Mouse (Mus musculus) adrenal gland (tissue): ENCODE measurements at regions not wholly inside any gene's neighbourhood (a gene's known extent, or its start where the extent isn't known, plus 50 kb on each side); places are given as distances from the start of the nearest gene placed in this dataset.
"Not testable (repeated sequence)": the region's sequence is repeated elsewhere in the genome, so short reads cannot be mapped to it uniquely, and the experiment has no call there.

Source experiments
- intact Hi-C: fragments of 180-260 bp; cut with DNase I; formaldehyde crosslinking; loops from one replicate; pipeline ENCODE4 v1.15.1; 2025

GRCm38 (mm10) chr12:79991279-79991678 lies 121.5 kb downstream of the Zfp36l1 start:
- intact Hi-C loops = no loop called here

DNA sequence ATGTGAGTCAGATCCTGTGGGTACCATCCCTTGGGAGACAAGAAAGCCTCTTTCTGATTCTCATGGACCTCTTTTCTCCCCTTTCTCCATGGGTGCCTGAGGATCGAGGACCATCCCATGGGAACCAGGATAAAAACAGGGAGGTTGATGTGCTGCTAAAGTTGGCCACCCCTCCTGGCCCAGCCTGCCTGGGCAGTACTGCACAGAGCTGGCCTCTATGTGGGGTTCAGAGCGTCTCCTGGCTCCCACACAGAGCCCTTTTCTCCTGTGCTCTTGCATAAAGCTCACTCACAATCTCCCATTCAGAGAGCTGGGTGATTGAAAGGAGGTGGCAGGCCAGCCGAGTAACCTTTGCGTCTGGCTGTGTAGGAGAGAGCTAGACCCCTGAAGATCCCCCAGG lies 122.1 kb downstream of the Zfp36l1 start:
- intact Hi-C loops = no loop called here

GRCm38 (mm10) chr12:79989582-79990110 lies 123.2 kb downstream of the Zfp36l1 start:
- intact Hi-C loops = no loop called here

GRCm38 (mm10) chr12:79988401-79989358 lies 124.1 kb downstream of the Zfp36l1 start:
- intact Hi-C loops = no loop called here

DNA sequence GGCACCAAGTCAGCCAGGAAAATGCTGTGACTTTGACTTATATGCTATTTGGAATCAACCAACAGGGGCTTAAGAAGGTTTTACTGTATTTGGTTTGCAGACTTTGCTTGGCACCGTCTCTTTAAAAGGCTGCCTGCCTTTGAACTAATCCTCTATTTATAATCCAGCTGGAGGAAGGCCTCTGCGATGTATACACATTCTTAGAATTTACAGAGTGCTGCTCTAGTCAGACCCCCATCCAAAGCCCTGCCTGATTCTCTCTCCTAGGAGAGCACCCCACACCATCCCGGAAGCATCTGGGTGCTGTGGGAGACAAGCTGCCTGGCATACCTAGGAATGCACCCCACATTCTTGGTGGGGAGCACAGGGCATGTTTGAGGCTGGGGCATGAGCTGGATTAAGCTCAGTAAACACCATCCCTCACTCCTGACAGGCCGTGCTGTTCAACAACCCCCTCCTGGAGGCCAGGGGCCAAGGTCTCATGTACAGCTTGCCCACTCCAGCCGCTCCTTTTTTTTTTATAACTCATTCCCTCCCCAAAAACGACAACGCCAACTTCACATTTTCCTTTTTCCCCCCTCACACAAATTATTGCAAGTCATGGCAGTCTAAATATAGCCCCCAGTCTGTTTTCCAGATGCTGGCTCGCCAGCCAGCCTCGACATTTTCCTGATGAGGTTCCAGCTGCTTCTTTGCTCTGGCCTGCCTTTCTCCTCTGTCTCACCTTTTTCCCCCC lies 126.4 kb downstream of the Zfp36l1 start:
- intact Hi-C loops = no loop called here

GRCm38 (mm10) chr12:79984985-79985747 lies 127.6 kb downstream of the Zfp36l1 start:
- intact Hi-C loops = no loop called here

DNA sequence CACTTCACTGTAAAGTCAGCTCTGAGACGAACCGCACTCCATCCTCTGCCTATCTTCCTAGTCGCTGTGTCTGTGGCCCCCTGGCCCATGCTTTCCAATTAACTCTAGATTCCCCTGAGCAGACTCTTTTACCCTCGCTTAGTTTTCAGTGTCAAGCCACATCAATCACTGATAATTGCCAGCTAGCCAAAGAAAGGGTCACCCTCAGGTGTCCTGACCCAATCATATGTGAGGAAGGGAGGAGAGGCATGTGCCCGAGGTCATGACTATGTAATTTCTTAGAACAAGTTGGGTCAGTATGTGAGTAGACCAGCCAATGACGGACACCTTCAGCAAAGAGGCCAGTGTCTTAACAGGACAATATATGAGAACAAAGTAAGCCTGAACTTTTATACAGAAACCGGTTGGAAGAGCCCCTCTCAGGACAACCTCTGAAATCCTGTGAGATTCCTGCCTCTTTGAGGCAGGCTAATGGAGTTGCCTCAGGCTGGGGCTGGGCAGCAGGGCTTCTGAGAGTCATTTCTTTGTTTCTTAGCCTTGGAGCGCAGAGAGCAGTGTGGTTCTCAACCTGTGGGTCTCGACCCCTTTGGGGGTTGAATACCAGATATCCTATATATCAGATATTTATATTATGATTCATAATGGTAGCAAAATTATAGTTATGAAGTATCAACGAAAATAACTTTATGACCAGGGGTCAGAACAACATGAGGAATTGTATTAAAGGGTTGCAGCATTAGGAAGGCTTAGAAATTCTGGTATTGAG lies 128.6 kb downstream of the Zfp36l1 start:
- intact Hi-C loops = no loop called here

- intact Hi-C loops = no loop called here
Measured at GRCm38 (mm10) chr12:79983232-79983631, 129.6 kb downstream of the Zfp36l1 start.

- intact Hi-C loops = not testable (repeated sequence)
Measured at GRCm38 (mm10) chr12:79982497-79982896, 130.3 kb downstream of the Zfp36l1 start.

DNA sequence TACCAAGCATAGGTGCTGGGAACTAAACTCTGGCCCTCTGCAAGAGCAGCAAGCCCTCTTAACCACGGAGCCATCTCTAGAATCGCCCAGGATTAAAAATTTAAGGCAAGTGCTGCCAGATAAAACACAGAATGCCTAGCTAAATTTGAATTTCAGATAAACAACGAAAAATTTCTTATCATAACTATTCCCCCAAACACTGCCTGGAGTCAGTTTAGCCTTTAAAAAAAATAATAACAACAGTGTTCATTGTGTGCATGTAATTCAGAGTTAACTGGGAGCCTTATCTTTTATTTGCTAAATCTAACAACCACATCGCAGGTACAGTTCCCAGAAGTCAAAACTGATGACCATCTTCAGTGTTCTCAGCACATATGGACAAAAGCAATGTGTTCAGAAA lies 132.1 kb downstream of the Zfp36l1 start:
- intact Hi-C loops = no loop called here

DNA sequence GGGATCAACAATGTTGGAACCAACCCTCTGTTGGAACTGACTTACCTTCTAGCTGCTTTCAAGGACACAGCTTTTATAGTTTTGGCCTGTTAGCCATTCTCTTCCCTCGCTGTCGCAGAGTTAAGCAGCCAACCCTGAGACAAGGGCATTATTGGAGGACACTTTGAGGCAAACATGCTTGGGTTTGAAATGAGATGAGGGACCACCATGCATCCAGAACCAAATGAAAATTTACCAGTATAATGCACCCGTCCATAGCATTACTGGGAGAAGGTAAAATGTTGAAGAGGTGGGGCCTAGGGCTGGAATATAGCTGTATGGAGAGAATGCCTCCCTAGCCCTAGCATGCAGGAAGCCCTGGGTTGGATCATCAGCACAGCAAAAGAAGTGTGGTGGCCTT lies 135.7 kb downstream of the Zfp36l1 start:
- intact Hi-C loops = no loop called here

DNA sequence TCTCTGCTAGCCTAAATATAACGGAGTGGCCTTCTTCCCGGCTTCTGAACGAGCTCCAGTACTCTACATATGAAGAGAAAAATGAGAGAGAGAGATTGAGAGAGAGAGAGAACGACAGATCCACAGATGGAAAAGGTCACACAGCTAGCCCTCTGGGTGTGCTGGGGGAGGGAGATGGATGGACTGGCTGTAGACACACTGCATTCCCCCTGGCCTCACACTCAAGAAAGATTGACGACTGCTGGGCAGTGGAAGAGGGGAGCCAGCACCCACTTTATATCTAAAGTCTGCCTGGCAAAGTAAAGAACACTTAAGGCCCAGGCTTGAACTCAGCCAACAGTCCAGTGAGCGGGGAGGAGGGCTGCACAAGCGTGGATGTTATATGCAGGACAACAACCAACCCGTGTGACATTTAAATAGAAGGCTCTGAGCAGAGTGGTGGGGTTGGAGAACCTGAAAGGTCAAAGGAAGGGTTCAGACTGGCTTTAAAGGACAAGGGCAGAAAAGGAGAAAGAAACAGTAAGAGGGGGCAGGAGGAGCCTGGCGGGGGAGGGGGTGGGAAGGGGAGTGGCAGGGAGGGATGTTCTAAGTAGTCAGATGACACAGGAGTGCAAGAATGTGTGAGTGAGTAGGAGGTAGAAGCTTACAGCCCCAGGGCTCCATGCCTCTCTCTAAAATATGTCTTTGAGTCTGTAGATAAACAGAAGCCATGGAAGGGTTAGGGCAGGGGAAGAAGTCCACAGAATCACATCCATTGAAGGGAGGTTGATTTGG lies 137.2 kb downstream of the Zfp36l1 start:
- intact Hi-C loops = no loop called here

DNA sequence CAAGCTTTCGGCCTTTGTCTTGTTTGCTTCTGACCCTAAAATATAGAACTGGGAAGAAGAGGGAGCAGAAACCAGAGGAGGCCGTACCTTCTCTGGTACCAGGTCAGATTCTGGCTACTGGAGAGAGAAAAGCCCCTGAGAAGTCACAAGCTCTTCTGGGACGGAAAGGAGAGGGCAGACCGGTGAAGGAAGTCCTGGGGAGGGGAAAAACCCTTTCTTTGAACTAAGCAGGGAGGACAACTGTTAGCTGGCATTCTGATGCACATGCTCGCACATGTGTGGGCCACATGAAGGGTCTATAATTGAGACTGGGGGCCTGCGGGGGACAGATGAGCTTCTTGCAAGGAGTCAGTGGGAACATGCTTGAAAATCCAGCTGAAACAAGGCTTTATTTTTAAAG lies 137.8 kb downstream of the Zfp36l1 start:
- intact Hi-C loops = no loop called here

DNA sequence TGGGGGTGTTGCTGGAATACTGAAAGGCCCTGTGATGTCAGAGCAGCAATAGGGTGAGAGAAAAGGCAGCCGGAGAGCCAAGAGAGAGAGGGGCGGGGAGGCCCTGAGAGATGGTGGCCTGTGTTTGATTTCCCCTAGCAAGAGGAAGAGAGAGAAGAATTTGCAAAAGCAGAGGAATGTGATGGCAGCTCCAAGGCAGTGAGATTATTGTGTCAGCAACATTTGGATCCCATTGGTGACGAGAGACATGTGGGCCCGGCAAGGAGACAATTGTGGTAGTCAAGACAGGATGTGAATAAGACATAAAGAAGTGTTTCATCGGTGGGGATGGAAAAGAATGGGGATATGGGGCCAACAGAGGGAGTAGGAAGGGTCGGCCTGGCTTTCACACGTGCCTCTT lies 138.3 kb downstream of the Zfp36l1 start:
- intact Hi-C loops = loop anchor here (5.0 kb wide), 1 partner anchor 133 kb away; no protein-coding TSS in a partner anchor

- intact Hi-C loops = loop anchor here (5.0 kb wide), 1 partner anchor 134 kb away; no protein-coding TSS in a partner anchor
Measured at GRCm38 (mm10) chr12:79973566-79974230, 139.1 kb downstream of the Zfp36l1 start.

DNA sequence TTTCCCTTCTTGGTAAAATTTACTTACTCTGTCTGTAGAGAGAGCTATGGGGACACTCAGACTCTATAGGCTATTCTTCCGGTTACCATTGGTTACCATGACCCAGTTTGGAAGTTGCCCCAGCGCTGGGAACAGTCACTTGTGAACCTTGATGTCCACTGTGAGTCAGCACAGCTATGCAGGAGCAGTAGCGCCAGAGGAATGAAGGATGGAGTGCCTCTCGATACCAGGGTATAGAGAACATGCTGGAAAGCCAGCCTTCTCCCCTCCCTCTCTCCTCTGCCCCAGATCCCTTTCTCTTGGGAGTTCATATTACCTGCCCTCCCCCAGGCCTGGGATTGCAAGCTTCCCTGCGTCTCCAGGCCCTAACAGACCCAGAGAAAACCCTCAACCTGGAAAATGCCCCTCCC lies 141.8 kb downstream of the Zfp36l1 start:
- intact Hi-C loops = loop anchor here (5.0 kb wide), 1 partner anchor 136 kb away; no protein-coding TSS in a partner anchor

DNA sequence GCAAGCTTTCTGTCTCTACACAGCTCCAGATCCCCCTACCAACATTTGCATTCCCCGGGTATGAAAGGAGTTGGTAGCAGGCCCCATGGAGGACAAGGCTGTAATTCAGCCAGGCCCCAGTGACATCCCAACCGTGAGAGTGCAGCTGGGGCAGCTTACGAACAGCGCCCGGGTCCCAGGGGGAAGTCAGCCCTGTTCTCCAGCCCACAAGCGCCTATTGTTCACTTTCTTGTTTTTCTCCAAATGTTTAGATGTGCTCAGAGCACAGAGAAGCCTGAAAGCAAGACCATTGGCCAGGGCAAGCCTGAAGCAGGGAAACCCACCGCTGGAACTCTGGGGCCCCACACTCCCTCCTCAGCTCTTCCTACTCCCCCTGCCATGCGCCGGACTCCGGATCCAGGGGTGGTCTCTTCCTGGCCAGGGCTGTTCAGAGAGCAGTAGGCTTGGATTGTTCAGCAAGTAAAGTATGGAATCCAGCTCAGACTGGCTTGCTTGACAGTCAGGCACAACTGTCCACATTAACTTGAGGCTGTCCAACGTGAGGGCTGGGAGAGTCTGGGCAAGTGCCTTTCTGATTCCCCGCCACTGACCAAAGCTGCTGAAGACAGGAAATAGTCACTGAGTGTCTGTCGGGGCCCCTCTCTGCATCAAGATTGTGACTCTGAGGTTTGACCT lies 142.4 kb downstream of the Zfp36l1 start:
- intact Hi-C loops = loop anchor here (5.0 kb wide), 1 partner anchor 137 kb away; no protein-coding TSS in a partner anchor
